Mouse (Mus musculus) heart, embryonic 10.5 days (tissue): Measurements from ENCODE around the gene Ube2j1. TPM values are rescaled to one million over a fixed set of nuclear protein-coding genes. Genes with fewer than 3 reads are reported as not detected.

Source experiments
- DNase-seq: peaks from one replicate; pipeline ENCODE4 v3.0.0-alpha.2; 2017; ENCODE audit warnings: low spot score
- H3K27ac ChIP-seq: fragments of 300-500 bp; sonication (generic); 2 replicates; pipeline ENCODE4 v1.5.1; 2016; ENCODE audit warnings: mild to moderate bottlenecking
- H3K27me3 ChIP-seq: fragments of 300-500 bp; sonication (generic); 2 replicates; pipeline ENCODE4 v1.6.1; 2016; ENCODE audit warnings: mild to moderate bottlenecking; ENCODE audit not compliant: poor library complexity, insufficient read depth, severe bottlenecking
- H3K36me3 ChIP-seq: fragments of 300-500 bp; sonication (generic); 2 replicates; pipeline ENCODE4 v1.6.1; 2016; ENCODE audit warnings: mild to moderate bottlenecking, moderate library complexity
- H3K4me1 ChIP-seq: fragments of 300-500 bp; sonication (generic); 2 replicates; pipeline ENCODE4 v1.6.1; 2016; ENCODE audit warnings: mild to moderate bottlenecking
- H3K4me3 ChIP-seq: fragments of 300-500 bp; sonication (generic); 2 replicates; pipeline ENCODE4 v1.5.1; 2016; ENCODE audit warnings: mild to moderate bottlenecking, moderate library complexity
- H3K9me3 ChIP-seq: fragments of 300-500 bp; sonication (generic); 2 replicates; pipeline ENCODE4 v1.6.1; 2016; ENCODE audit warnings: mild to moderate bottlenecking, moderate library complexity
- WGBS: fragments of 180-500 bp; shearing (Covaris S2); methylation state at CpG from one replicate; pipeline ENCODE4 v1.1.7; 2016; 5-methylcytosine and 5-hydroxymethylcytosine counted together
- polyA plus RNA-seq: library from polyadenylated mRNA; unstranded; fragments of >200 nt; fragmentation: Nextera tagmentation; extraction: Ambion mirVana; gene quantifications from 2 replicates; pipeline ENCODE4 v1.2.1, GENCODE M21; 2016

Gene Ube2j1
- polyA plus RNA-seq, 1 experiment from 2014 or later: 42.7 TPM

GRCm38 (mm10) chr4:33099118-33099694, 68.0 kb downstream of the Ube2j1 start:
- no peak for DNase-seq
- WGBS: 80% methylated on average over 6 of the region's 6 CpGs
- H3K27ac ChIP-seq: no peak overlapping the region
- no peak overlapping the region for H3K4me3 ChIP-seq
- H3K27me3 ChIP-seq: no peaks in the 10 kb centered on the region
- H3K9me3 ChIP-seq: no peaks in the 10 kb centered on the region
- H3K36me3 ChIP-seq: no peaks in the 10 kb centered on the region
- H3K4me1 ChIP-seq: no peaks in the 10 kb centered on the region

Other genes with a start within 250 kb of the Ube2j1 start
- 109 and 118 TPM in 2 replicates for gene Lyrm2, start 231.2 kb upstream of the Ube2j1 start, polyA plus RNA-seq
- 8.3 and 8.4 TPM in 2 replicates for gene Ankrd6, start 80.6 kb upstream of the Ube2j1 start, polyA plus RNA-seq
- 39.2 and 56.0 TPM in 2 replicates for gene Rragd, start 48.4 kb upstream of the Ube2j1 start, polyA plus RNA-seq
- 0.21 and 0.62 TPM in 2 replicates for gene Gabrr2, start 31.6 kb downstream of the Ube2j1 start, polyA plus RNA-seq
- 0.08 and 0.10 TPM in 2 replicates for gene Gabrr1, start 101.1 kb downstream of the Ube2j1 start, polyA plus RNA-seq
- gene Pm20d2, start 158.3 kb downstream of the Ube2j1 start, polyA plus RNA-seq: 1.5 and 1.6 TPM in 2 replicates
- 1.5 and 1.9 TPM in 2 replicates for gene Srsf12, start 177.6 kb downstream of the Ube2j1 start, polyA plus RNA-seq